Mouse (Mus musculus) retina, postnatal 1 day (tissue): ENCODE measurements around the gene Neil3.
"Not testable (repeated sequence)": the region's sequence is repeated elsewhere in the genome, so short reads cannot be mapped to it uniquely, and the experiment has no call there.

Source experiments
- DNase-seq: peaks from one replicate; pipeline ENCODE4 v3.0.0-alpha.2; 2012

Neil3 gene

DNA sequence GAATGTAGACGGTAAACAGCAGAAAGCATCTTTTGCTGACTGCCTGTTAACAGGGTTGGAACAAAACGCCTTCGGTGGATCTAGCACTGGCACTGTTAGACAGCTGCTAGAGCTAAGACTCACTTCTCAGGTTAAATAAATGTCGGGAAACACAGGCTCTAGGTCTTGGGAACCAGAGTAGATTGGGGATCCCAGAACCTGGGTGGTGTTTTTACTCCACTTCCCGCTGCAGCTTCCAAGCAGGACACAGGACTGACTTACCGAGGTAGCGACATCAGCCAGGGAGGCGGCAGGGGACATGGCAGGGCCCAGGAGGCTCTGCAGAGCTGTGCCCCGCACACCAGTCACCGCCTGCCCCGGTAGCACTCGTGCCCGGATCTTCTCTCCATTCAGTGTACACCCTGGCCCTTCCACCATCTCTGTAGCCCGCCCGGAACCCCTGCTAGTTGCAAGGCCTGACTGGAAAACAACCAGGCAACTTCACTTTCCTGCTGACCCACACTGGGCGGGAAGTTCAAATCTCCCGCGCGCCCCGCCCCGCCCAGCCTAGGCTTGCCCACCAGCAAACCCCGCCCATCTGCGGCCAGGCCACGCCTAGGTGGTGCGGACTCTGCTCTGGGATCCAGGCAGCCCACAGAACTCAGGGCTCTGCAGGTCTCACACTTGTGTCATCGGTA lies at the start of gene Neil3:
Gene Neil3 (minus strand): TSS at position 571 of the 677 bp plus-strand sequence.
- DNase-seq = peak; percentile 88

DNA sequence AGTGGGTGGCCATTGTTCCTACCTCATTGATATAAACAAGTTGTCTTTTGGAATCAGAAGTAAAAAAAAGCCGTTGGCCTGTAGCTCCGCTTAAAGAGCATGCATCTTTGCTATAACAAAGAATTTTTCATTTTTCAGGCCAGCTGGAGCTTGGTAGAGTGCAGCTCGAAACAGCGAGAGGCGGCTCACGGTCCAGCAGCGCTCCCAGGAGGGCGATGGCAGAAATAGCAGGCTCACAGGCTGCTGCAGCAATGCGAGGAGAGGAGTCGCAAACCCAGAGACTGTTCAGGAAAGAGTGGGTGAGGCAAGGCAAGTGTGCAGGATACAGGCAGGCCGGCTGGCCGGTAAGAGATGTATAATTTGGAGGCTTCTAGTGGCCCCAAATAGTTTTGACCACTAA lies 42.0 kb upstream of the Neil3 start:
- DNase-seq = peak; percentile 65

DNA sequence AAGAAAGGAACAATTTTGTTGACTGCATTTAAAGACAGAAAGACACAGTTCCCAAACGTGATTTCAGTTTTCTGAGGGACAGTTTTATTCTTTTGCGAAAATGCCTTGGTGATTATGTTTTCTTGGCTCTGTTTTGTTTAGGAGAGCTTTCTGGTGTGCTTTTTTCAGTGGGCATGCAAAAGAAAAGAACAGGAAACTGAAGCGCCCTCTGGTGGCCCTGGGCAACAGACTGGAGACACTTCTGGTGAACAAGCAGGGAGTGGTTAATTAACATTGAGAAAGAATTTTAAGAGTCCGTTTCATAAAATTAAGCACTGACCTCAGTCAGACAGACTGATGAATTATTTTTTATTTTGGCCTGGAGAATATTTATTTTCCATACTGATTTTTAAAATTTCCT lies 25.1 kb upstream of the Neil3 start:
- peak; percentile 72 for DNase-seq

DNA sequence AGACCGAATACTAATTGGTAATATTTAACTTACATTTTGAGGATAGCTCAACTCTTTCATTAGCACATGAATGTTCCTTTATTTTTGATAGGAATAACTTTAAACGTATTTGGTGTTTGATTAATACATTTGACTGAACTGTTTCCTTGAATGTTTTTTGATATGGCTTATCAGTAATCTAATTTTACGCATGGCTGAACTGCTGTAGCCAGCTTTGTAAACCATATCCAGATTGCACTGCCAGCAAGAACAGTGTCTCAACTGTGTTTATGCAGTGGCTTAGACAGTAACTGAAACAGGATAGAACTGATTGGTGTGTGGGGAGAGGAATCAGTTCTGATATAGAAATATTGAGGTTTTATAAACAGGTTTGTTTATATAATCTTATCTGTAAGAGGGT lies 22.6 kb upstream of the Neil3 start:
- DNase-seq = peak; percentile 78

DNA sequence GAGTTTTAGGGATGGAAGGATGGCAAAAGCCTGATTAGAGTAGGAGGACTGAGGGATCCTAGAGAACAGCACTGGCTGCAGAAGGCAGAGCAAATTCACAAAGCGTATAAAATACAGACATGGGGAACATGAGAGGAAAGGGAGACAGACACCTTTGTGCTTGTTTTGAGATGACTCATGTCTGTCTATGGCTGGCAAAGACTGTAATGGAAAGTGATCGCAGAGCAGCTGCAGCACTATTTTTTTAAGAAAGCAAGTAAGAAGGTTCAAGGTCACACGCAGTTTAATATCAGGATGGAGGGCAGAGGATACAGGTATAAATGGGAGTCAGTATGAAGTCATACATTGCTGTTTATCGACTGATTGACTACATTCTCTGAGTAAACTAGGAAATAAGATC lies 8.2 kb downstream of the Neil3 start:
- DNase-seq = no peak

DNA sequence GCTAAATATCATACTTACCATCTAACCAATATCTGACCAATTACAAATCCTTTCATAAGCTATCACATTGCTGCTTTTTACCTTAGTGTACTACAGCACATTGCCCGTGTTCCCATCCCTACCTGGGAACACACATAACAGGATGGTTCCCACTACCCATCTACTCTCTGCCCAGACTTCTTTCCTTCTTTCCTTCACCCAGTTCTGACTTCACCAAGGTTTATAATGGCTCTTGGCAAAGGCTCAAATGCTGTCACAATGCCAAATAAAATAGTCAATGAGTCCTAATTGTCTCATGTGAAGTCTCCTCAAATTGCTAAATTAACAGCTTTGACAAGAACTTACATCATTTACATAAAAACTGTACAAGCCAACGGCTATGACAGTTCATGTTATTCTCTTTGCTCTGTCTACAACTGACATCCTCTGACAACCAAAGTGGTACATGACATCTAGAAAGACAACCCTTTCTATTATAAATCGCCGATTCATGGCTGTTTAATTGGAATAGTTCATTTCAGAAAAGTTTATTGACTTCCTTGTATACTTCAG lies 9.9 kb downstream of the Neil3 start:
- no peak for DNase-seq

DNA sequence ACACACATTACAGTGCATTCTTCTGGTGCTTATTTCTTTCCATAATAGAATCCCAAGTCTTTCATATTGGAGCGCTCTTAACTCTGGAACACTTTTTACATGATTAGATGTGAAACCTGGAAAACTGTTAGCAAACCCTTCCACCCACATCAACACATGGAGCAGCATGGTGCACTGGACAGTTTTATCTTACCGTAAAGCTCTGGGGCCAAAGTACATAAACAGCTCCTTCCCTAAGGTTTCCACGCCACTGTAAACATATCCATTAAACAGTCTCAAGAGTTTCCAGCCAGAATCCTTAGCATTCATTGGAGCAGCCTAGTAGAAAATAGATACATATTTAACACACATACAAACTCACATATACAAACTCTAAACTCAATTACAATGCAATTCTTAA lies 15.4 kb downstream of the Neil3 start:
- no peak for DNase-seq

DNA sequence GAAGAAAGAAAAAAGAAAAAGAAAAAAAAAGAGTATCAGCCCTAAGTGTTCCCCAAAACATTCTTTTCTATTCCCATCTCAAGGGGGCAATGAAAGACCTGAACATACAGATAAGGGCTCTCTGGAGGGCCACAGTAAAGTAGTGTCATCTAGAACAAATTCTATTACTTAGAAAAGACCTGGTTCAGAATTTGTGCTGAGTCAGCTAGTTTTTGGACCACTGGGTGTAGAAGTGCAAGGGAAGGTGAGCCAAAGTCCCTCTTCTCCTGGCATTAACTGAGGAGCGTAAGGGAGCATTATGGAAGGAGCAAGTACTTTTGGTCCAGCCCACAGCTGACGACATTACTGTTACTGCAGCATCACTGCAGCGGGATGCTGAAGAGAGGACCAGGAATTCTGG lies 19.7 kb downstream of the Neil3 start:
- no peak for DNase-seq

DNA sequence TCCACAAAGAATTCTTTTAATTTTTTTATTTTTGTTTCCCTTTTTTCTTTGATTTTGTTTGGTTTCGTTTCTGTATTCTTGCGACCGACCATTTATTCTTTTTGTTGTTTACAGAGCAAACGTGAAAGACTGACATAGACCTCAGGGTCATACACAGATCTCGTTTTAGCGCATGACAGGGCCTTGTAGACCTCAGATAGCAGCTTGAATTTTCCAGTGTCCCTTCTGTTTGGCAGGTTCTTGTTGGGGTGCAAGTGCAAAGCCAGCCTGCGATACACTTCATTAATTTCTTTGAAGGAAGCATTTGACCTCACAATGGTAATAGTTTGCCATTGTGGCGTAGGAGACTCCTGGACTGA lies 24.6 kb downstream of the Neil3 start:
- DNase-seq = no peak

DNA sequence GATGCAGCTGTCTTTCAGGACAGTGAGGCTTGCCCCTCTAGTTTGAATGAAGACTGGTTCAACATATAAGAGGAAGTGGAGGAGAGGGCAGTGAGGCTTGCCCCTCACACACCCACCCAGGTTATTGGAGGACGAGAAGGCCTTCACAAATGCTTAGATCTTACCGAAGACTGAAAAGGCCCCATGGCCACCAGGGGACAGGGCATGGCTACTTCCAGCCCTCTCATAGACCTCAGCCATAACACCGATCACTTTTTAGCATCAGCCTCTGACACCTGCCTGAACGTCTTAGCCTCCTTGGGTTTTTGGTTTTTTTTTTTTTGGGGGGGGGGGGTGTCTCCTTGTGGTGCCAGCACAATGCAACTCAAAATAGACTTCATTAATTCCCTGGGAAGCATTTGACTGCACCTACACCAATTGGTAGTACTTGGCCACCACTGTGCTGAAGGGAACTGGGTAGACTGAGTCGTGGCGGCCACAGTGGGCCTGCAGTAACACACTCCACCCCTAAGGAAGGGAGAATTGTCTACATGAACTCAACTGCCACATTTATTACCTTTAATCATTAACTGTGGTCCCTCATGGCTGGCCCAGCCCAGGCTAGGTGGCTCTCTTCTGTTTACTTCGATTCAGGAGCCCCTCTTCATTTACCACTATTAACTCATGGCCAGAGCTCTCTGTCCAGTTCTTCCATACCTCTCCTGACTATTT lies 25.1 kb downstream of the Neil3 start:
- no peak for DNase-seq

DNA sequence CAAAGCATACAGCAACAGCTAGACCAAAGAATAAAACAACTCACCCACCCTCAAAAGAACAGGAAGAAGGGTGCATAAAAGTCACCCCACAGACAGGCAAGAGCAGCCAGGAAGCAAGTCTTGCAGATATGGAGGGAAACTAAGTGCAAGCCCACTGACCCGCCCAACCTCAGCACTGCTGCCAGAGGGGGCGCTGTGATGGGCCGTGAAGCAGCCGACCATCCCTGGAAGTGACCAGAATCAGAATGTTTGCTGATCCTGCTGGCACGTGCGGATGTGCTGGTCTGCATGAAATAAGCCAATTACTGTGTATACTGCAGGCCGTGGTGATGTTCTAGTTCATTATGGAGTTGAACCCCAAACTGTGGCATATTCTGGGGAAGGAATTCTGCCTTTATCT lies 26.6 kb downstream of the Neil3 start:
- DNase-seq = no peak

DNA sequence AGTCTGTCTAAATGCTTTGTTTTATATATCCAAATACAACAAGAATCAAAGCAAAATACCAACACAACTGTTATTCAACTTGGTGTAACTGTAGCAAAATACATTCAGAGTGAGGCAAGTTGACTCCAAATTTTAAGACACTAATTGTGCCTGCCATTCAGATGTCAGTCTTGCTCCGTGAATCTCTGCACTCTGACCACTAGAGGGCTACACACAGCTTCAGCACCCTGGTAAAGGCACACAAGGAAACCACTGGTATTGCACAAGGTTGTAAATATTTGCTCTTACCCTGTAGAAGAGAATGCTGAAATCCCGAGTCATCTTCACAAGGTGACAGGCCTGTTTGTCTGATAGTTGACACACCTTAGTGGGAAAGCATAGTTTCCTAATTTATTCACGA lies 31.8 kb downstream of the Neil3 start:
- DNase-seq = peak; percentile 50

DNA sequence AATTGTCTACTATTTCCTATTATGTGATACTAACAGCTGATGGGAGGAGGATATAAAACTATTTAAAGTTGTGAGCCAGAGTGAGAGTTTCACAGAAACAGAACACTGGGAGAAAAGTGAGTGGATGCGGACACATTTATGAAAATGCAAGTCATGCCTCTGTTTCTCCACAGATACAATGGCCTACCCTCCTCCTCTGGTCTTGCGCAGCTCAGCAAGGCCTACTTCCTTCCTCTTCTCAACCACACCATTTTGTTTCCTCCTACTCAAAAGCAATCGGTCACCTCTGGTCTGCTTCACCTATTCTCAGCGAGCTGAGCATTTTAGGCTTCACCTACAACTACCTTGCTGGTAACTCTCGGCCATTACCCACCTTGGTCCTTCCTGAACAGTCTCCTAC lies 34.0 kb downstream of the Neil3 start:
- DNase-seq = no peak

DNA sequence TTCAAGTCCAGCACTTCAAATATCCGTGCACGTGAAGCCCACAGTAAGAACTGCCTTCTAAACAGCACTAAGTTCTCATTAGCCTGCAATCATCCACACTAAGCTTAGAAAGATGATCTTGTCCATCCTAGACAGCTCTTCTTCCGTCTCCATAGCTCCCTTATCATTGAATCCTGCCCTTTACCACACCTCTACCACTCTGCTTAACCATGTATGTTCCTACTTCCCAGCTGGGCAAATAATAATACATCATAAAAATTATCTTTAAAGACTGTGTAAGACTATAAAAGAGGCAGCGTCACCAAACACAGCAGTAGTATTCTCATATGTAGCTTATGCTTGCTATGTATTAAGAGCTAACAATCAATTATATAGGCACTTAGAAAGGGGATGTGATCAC lies 35.2 kb downstream of the Neil3 start:
- DNase-seq = no peak

DNA sequence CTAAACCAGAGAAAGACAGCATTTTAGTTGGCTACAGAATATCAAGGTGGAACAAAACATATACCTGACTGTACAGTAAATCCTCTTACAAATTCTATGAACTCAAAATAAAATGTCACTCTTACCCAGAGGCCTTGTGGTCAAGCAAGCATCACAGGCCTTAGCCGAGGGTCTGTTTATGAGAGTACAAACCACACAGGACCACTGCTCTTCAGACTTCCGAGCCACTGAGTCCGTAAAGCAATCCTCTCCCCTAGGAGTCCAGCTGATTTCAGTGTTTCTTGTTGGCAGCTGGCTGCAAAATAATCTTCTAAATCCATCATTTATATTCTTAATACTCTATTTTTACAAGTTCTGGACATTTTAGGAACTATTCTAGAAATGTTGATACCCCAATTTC lies 38.0 kb downstream of the Neil3 start:
- DNase-seq = no peak

DNA sequence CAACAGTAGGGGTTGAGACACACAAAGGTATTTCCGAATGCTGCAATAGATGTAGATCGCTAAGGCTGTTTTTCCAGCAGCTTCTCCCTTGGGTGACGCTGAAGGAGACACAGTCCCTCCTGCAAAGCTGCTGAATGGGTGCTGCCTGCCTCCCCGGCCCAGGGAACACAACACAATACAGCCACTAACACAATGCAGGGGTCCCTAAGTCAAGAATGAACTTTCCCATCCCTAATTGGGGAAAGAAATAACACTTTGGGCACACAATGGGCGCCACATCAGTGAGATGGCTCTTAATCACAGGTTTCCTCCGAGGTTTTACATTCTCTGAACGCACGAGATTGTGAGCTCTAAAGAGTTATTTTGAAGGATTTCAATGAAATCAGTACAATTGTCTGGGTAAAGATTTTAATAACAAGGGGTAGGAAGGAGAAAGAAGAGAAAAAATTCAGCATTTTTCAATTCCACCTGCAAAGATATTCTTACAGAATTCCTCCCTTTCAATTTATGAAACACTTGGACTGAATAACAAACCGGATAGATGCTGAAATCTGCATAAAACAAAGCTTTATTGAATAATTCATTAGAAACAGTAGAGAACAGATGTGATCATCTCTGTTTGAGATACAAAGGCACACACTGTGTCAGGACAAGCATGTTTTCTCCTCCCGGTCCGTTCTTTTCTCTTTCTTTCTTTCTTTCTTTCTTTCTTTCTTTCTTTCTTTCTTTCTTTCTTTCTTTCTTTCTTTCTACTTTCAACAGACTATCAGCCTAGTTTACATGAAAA lies 38.6 kb downstream of the Neil3 start:
- no peak for DNase-seq

DNA sequence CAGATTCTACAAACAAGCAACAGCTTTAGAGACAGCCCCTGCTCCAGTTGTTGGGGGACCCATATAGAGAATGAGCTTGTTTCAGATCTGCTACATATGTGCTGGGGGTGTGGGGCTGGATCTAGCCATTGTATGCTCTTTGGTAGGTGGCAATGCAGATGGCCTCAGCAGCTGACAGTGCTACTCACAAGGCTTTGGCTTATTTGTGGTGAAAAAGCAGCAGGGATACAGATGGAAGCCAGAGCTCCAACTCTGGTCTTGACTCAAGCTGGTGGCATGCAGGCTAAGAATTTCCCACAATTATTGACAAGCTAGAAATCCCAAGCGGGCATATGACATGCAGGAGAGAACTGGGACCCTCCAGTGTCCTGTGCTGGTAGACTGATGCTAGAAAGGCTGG lies 40.8 kb downstream of the Neil3 start:
- DNase-seq = no peak

DNA sequence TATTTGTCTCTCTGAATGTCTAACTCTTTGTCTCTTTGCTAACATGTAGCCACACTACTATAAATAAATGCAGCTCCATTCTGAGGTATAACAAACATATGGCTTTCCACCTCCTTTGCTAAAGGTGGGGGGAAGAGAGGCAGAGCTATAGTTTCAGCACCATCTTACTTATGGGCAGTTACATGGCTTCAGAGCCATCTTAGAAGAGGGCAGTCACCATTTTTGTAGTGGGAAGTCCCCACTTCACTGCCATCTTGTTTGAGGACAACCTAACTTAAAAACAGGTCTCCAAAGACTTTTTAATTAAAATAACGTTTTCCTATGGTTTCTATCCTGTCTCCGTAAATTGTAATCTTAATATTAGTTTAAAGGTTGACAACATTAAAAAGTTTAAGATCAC lies 47.1 kb downstream of the Neil3 start:
- no peak for DNase-seq

DNA sequence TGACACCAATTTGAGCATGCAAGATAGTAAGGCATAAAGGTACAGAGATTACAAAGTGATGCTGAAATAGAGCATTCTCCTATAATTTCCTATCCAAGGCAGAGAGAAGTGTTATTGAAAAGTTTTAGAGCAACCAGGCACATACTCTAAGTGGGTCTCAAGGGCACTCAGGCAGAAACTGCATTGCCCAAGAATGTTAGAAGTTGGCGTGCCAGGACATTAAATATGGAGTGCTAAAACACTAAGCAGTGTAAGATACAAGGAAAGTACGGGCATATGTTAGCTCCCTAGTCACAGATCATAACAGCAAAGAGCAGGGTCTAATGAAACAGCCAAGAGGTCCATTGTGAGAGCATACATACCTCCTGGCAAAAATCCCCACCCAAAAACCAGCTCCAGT lies 65.3 kb downstream of the Neil3 start:
- DNase-seq = peak; percentile 12

DNA sequence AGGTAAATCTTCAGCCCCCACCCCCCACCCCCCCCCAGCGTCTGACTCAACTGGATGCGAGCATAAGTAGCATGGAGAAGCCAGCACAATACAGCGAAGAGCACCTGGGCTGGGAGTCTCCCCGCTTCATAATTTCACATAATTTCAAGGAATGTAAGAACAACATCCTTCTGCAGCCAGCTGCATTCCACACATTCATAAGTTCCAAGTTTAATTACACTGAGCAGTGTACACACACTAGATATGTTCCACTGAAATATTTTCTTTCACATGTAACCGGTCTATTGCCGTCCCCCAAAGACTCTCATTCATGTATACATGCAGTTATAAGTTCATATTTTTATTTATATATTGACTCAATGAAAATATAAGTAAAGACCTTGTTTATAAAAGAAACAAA lies 72.6 kb downstream of the Neil3 start:
- no peak for DNase-seq

DNA sequence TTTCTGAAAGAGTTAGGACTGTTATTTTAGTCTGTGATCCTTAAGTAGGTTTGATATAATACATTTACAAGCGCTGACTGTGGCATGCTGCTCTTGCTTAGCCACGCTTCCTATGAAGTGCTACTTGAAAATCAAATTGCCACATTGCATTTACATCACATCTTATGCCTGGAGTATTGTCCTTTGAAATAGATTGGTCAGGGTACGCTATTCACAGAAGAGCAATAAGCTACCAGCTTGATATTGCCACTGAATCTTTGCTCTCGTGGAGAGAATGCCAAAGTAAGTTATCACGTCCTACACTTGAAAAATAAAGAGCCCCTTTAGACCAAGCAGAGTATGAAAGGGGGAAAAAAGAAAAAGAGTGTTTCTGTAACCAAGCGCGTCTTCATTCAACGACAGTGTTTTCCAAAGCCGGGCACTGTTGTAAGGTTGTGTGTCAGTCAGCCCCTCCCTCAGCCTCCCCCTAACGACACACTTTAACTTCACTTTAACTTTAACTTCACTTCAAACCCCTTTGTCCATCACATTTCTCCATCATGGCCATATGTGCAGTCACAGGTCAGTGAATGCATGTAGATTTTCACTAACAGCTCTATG lies 76.3 kb downstream of the Neil3 start:
- peak; percentile 23 for DNase-seq

DNA sequence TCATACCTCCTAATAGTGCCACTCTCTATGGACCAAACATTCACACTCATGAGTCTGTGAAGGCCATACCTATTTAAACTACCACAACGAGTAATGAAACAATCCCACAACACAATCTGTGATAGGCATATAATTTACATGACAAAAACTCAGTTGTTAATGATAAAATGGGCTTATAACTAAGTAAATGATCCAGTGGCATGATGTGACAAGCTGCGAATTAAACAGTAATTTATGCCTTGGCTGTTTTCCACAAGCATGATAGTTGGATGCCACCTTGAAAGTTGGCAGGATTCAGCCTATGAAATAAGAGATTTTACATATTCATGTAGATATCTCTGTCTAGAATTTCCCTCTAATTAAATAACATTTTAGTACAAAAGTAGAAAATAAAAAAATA lies 99.3 kb downstream of the Neil3 start:
- DNase-seq = no peak

DNA sequence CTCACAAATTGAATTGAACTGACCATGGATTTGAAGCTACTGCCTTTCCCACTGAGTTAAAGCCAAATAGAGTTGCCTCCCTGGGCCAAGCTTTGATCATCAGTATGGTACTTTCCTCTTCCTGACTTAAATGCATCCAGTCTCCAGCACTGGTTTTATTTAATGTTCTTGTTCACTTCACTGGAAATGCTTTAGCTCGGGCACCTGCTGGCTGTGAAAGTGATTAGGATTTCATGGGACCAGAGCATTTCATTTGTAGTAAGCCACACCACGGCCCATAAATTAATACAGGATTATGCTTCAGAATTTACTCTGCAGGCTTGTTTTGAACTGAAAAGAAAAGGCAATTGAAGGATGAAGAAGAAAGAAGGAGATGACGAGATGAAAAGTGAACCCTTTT lies 100.8 kb downstream of the Neil3 start:
- not testable (repeated sequence) for DNase-seq
